Mouse (Mus musculus): Measurements from ENCODE around the gene Troap.

DNA sequence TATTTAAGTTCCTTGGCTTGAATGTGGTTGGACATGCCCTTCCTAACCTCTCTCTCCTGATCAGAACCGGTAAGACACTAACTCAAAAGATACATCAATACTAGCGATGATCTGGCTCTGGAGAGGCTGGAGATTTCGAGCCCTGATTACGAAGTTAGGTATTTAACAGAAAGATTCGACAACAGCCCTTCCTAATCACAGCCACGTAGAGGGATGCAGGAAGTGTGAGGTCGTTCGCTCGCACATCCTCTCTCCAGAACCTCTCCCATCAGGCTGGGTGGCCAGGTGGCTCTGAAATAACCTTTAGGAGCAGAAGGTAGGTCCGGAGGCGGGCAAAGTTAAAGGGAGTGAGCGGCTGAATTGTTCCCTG is 51.3 kb downstream of the Troap start, which contains the start of gene Spats2:
- TF ChIP-seq RAD21 (IDR thresholded peaks at IDR 0.05; ENCODE audit: low read depth, low read length) (no peak), POLR2A (IDR thresholded peaks at IDR 0.05; ENCODE audit: control insufficient read depth in 1 of 2, insufficient read depth in 1 of 2, low read depth in 1 of 2, low read length in 2 of 2, poor library complexity in 1 of 2) (no peak), HCFC1 (IDR thresholded peaks at IDR 0.05; ENCODE audit: low read depth, low read length) (no peak), MXI1 (IDR thresholded peaks at IDR 0.05; ENCODE audit: low read depth, low read length) (no peak), CTCF (IDR thresholded peaks at IDR 0.05 in 2 of 3, conservative IDR thresholded peaks at IDR 0.05 in 1 of 3; ENCODE audit: control insufficient read depth in 1 of 3, insufficient read depth in 1 of 3, low read depth in 2 of 3, low read length in 3 of 3, poor library complexity in 1 of 3, severe bottlenecking in 1 of 3) (no peak), MAFK (IDR thresholded peaks at IDR 0.05; ENCODE audit: borderline replicate concordance, low read depth, low read length) (no peak), EP300 (IDR thresholded peaks at IDR 0.05; ENCODE audit: low read depth in 1 of 2, low read length in 2 of 2) (no peak), RCOR1 (IDR thresholded peaks at IDR 0.05; ENCODE audit: low read depth, low read length) (no peak)

All from MEL (cell line).